In genomic region chr11:98149786-98150624, GRCm38 (mm10) we compare ENCODE assay signal across 7 mouse cellular contexts. TPM values are rescaled to one million over a fixed set of nuclear protein-coding genes. Genes with fewer than 3 reads are reported as not detected.
A peak's percentile ranks its signal among the peaks of the same experiment; 100 is the strongest.
DNase-seq lines count a peak whose midpoint lies in the region; ATAC-seq lines count a peak whose summit lies in the region.

Fbxl20 (minus strand) TSS chr11:98150403.

- H3K4me2 ChIP-seq in embryonic facial prominence, embryonic 11.5 days (ENCODE audit: low read depth, low read length), result peak within 1 kb of the TSS; percentile 95
- peak within 1 kb of the TSS; percentile 91 for H3K4me2 ChIP-seq in midbrain, embryonic 13.5 days (replicated peaks)

- 0% methylated on average over 55 of the region's 65 CpGs for WGBS in embryonic facial prominence, embryonic 11.5 days
- under 1% methylated on average over 64 of the region's 65 CpGs for WGBS in limb, embryonic 10.5 days
- under 1% methylated on average over 48 of the region's 65 CpGs for WGBS in midbrain, embryonic 13.5 days

- DNase-seq in adrenal gland, postnatal 14 days, result peak; percentile 96
- peak; percentile 97 for DNase-seq in embryonic facial prominence, embryonic 11.5 days (ENCODE audit: low spot score)
- DNase-seq in kidney, adult 11 months, result peak; percentile 89
- peak; percentile 95 for DNase-seq in limb, embryonic 10.5 days (ENCODE audit: low spot score)
- DNase-seq in spleen, adult 12 weeks (ENCODE audit: low spot score), result peak; percentile 78

- ATAC-seq in embryonic facial prominence, embryonic 11.5 days (replicated peaks; ENCODE audit: insufficient number of reproducible peaks, low FRiP score, low TSS enrichment, low read depth), result peak; percentile 84
- peak; percentile 85 for ATAC-seq in granulocyte monocyte progenitor cell, adult 5-6 weeks (replicated peaks; ENCODE audit: poor library complexity, severe bottlenecking)
- ATAC-seq in midbrain, embryonic 13.5 days, result peak; percentile 88

- no peaks in the 10 kb centered on the region; the same call in 1 of the 2 replicates for H3K4me1 ChIP-seq in embryonic facial prominence, embryonic 11.5 days (ENCODE audit: control insufficient read depth, insufficient read depth, low read length)
- peaks cover 19% of the 10 kb centered on the region for H3K4me1 ChIP-seq in limb, embryonic 10.5 days
- peaks cover 35% of the 10 kb centered on the region for H3K4me1 ChIP-seq in midbrain, embryonic 13.5 days (replicated peaks)

- H3K9ac ChIP-seq in embryonic facial prominence, embryonic 11.5 days (replicated peaks; ENCODE audit: low read length), result peak within 1 kb of the TSS; percentile 91
- peak within 1 kb of the TSS; percentile 94 for H3K9ac ChIP-seq in midbrain, embryonic 13.5 days (replicated peaks)

- peak within 1 kb of the TSS; percentile 92 for H3K4me3 ChIP-seq in embryonic facial prominence, embryonic 11.5 days (ENCODE audit: low read depth, low read length)
- peak within 1 kb of the TSS; percentile 84 for H3K4me3 ChIP-seq in limb, embryonic 10.5 days
- peak within 1 kb of the TSS; percentile 98 for H3K4me3 ChIP-seq in midbrain, embryonic 13.5 days (replicated peaks)

- H3K27me3 ChIP-seq in embryonic facial prominence, embryonic 11.5 days (ENCODE audit: control insufficient read depth, insufficient read depth, low read length), result no peaks in the 10 kb centered on the region
- no peaks in the 10 kb centered on the region for H3K27me3 ChIP-seq in limb, embryonic 10.5 days (ENCODE audit: low read depth, poor library complexity, severe bottlenecking)
- H3K27me3 ChIP-seq in midbrain, embryonic 13.5 days, result no peaks in the 10 kb centered on the region

- peak within 1 kb of the TSS; percentile 85 for H3K27ac ChIP-seq in embryonic facial prominence, embryonic 11.5 days (replicated peaks; ENCODE audit: low read depth, low read length)
- peak within 1 kb of the TSS; percentile 89 for H3K27ac ChIP-seq in limb, embryonic 10.5 days
- peak within 1 kb of the TSS; percentile 98 for H3K27ac ChIP-seq in midbrain, embryonic 13.5 days

- H3K36me3 ChIP-seq in embryonic facial prominence, embryonic 11.5 days (replicated peaks; ENCODE audit: control insufficient read depth, insufficient read depth, low read depth, low read length), result no peaks in the 10 kb centered on the region
- H3K36me3 ChIP-seq in limb, embryonic 10.5 days, result peaks cover 12% of the 10 kb centered on the region
- peaks cover 7% of the 10 kb centered on the region for H3K36me3 ChIP-seq in midbrain, embryonic 13.5 days

- H3K9me3 ChIP-seq in embryonic facial prominence, embryonic 11.5 days (replicated peaks; ENCODE audit: control insufficient read depth, low read length), result no peaks in the 10 kb centered on the region
- H3K9me3 ChIP-seq in limb, embryonic 10.5 days (replicated peaks), result no peaks in the 10 kb centered on the region
- no peaks in the 10 kb centered on the region for H3K9me3 ChIP-seq in midbrain, embryonic 13.5 days

RNA-seq across cellular contexts. Expression of gene Fbxl20, which starts in this region (rescaled TPM):
- 26.2 and 28.2 TPM in 2 replicates for total RNA-seq in adrenal gland, postnatal 14 days (2021)
- 23.9 and 24.1 TPM in 2 replicates for polyA plus RNA-seq in embryonic facial prominence, embryonic 11.5 days (2014; fragmentation: Nextera tagmentation; extraction: Ambion mirVana)
- 13.7 and 16.4 TPM in 2 replicates for total RNA-seq in granulocyte monocyte progenitor cell, adult 5-6 weeks (2014; fragmentation: Nextera tagmentation)
- total RNA-seq in granulocyte monocyte progenitor cell, adult 5-6 weeks (2017), result 6.6 and 7.4 TPM in 2 replicates
- polyA plus RNA-seq in limb, embryonic 10.5 days (2016; fragmentation: Nextera tagmentation; extraction: Ambion mirVana), result 17.3 and 27.3 TPM in 2 replicates
- 27.0 and 33.7 TPM in 2 replicates for polyA plus RNA-seq in midbrain, embryonic 13.5 days (2015; fragmentation: Nextera tagmentation; extraction: Ambion mirVana)

Comparison
In these comparisons a context has a peak if more than half of its experiments do, and no peak if none do; other contexts are left out.
1. Peak in every context shown above with its lines: DNase-seq, ATAC-seq, H3K4me3 ChIP-seq and H3K27ac ChIP-seq.